Comparison of ENCODE assay signal across 7 mouse cellular contexts in genomic region chr19:9899780-9900146, GRCm38 (mm10). TPM values are rescaled to one million over a fixed set of nuclear protein-coding genes. Genes with fewer than 3 reads are reported as not detected.
DNase-seq lines count a peak whose midpoint lies in the region; ATAC-seq and TF ChIP-seq lines count a peak whose summit lies in the region.

No protein-coding gene starts in this region.

- H3K9me3 ChIP-seq in forebrain, embryonic 12.5 days: no peaks in the 10 kb centered on the region
- H3K9me3 ChIP-seq in liver, embryonic 13.5 days (replicated peaks): no peaks in the 10 kb centered on the region

- TF ChIP-seq CTCF in testis, adult 2 months (IDR thresholded peaks at IDR 0.05; ENCODE audit: control insufficient read depth, insufficient read depth, insufficient replicate concordance, low read depth, low read length): no peak

- H3K27me3 ChIP-seq in testis, adult 2 months (ENCODE audit: control insufficient read depth, insufficient read depth, low read length): no peaks in the 10 kb centered on the region
- H3K27me3 ChIP-seq in forebrain, embryonic 12.5 days: no peaks in the 10 kb centered on the region
- no peaks in the 10 kb centered on the region for H3K27me3 ChIP-seq in liver, embryonic 13.5 days

- ATAC-seq in forebrain, embryonic 12.5 days (ENCODE audit: low FRiP score): peak; percentile 81
- ATAC-seq in liver, embryonic 13.5 days (ENCODE audit: low read depth): peak; percentile 42

- H3K4me2 ChIP-seq in forebrain, embryonic 12.5 days: peak overlapping the region; percentile 57
- H3K4me2 ChIP-seq in liver, embryonic 13.5 days: peak overlapping the region; percentile 75

- peak overlapping the region; percentile 96 for H3K27ac ChIP-seq in testis, adult 2 months (ENCODE audit: control insufficient read depth, insufficient read depth, low read depth, low read length)
- peak overlapping the region; percentile 76 for H3K27ac ChIP-seq in forebrain, embryonic 12.5 days
- peak overlapping the region; percentile 93 for H3K27ac ChIP-seq in liver, embryonic 13.5 days

- DNase-seq in testis, postnatal 14 days (ENCODE audit: low spot score): no peak
- no peak for DNase-seq in liver, embryonic 13.5 days
- no peak for DNase-seq in embryo, embryonic 11 days
- DNase-seq in Muller cell, postnatal 12 days (ENCODE audit: inconsistent ontology term): no peak
- DNase-seq in urinary bladder, postnatal 10 days (ENCODE audit: low spot score): no peak

- peak overlapping the region; percentile 39 for H3K9ac ChIP-seq in forebrain, embryonic 12.5 days
- H3K9ac ChIP-seq in liver, embryonic 13.5 days: peak overlapping the region; percentile 74

- no peaks in the 10 kb centered on the region for H3K36me3 ChIP-seq in testis, adult 2 months (ENCODE audit: control insufficient read depth, insufficient read depth, low read length)
- peaks cover 10% of the 10 kb centered on the region for H3K36me3 ChIP-seq in forebrain, embryonic 12.5 days (replicated peaks)
- H3K36me3 ChIP-seq in liver, embryonic 13.5 days: peaks cover 28% of the 10 kb centered on the region

- TF ChIP-seq POLR2A in testis, adult 2 months (IDR thresholded peaks at IDR 0.05; ENCODE audit: control insufficient read depth, low read depth, low read length): no peak

- peak overlapping the region; percentile 98 for H3K4me3 ChIP-seq in testis, adult 2 months (ENCODE audit: control insufficient read depth, low read depth, low read length)
- peak overlapping the region; percentile 85 for H3K4me3 ChIP-seq in forebrain, embryonic 12.5 days (replicated peaks)
- peak overlapping the region; percentile 94 for H3K4me3 ChIP-seq in liver, embryonic 13.5 days (replicated peaks)

- 7% methylated on average over 10 of the region's 10 CpGs for WGBS in forebrain, embryonic 12.5 days
- 6% methylated on average over 10 of the region's 10 CpGs for WGBS in liver, embryonic 13.5 days (ENCODE audit: insufficient replicate concordance)

- peaks cover 5% of the 10 kb centered on the region for H3K4me1 ChIP-seq in testis, adult 2 months (ENCODE audit: control insufficient read depth, insufficient read depth, low read length)
- peaks cover 31% of the 10 kb centered on the region for H3K4me1 ChIP-seq in forebrain, embryonic 12.5 days
- H3K4me1 ChIP-seq in liver, embryonic 13.5 days (replicated peaks): peaks cover 53% of the 10 kb centered on the region

RNA-seq across cellular contexts. Expression of gene Incenp, which starts 0.4 kb away (rescaled TPM):
- 23.1 and 26.8 TPM in 2 replicates for polyA plus RNA-seq in testis, adult 2 months (2012; rRNA removed)
- 147 and 149 TPM in 2 replicates for polyA plus RNA-seq in forebrain, embryonic 12.5 days (2016; fragmentation: Nextera tagmentation; extraction: Ambion mirVana)
- 100 and 108 TPM in 2 replicates for polyA plus RNA-seq in liver, embryonic 13.5 days (2015; fragmentation: Nextera tagmentation; extraction: Ambion mirVana)

RNA-seq across cellular contexts. Expression of gene Scgb2a2, which starts 52.4 kb away (rescaled TPM):
- not detected in 2 replicates for polyA plus RNA-seq in testis, adult 2 months (2012; rRNA removed)
- not detected in 2 replicates for polyA plus RNA-seq in forebrain, embryonic 12.5 days (2016; fragmentation: Nextera tagmentation; extraction: Ambion mirVana)
- not detected in 2 replicates for polyA plus RNA-seq in liver, embryonic 13.5 days (2015; fragmentation: Nextera tagmentation; extraction: Ambion mirVana)
